Mouse (Mus musculus): Measurements from ENCODE around the gene Zfp648.

GRCm38 (mm10) chr1:154189842-154190530 is 11.0 kb upstream of the Zfp648 start:
- no peak for TF ChIP-seq POLR2A (IDR thresholded peaks at IDR 0.05; ENCODE audit: insufficient read length, low read depth)
- TF ChIP-seq POLR2AphosphoS2 (IDR thresholded peaks at IDR 0.05; ENCODE audit: insufficient read length, low read depth): no peak
- no peak for TF ChIP-seq E2F4 (IDR thresholded peaks at IDR 0.05; ENCODE audit: insufficient read depth)
- no peak for TF ChIP-seq MAX (IDR thresholded peaks at IDR 0.05; ENCODE audit: low read depth)
- TF ChIP-seq MYOD1 (IDR thresholded peaks at IDR 0.05; ENCODE audit: control insufficient read depth in 1 of 3, insufficient read length in 2 of 3, low read depth in 2 of 3): no peak

All from myocyte (in vitro differentiated cells).